Mouse (Mus musculus): ENCODE results near the gene Etaa1.

DNA sequence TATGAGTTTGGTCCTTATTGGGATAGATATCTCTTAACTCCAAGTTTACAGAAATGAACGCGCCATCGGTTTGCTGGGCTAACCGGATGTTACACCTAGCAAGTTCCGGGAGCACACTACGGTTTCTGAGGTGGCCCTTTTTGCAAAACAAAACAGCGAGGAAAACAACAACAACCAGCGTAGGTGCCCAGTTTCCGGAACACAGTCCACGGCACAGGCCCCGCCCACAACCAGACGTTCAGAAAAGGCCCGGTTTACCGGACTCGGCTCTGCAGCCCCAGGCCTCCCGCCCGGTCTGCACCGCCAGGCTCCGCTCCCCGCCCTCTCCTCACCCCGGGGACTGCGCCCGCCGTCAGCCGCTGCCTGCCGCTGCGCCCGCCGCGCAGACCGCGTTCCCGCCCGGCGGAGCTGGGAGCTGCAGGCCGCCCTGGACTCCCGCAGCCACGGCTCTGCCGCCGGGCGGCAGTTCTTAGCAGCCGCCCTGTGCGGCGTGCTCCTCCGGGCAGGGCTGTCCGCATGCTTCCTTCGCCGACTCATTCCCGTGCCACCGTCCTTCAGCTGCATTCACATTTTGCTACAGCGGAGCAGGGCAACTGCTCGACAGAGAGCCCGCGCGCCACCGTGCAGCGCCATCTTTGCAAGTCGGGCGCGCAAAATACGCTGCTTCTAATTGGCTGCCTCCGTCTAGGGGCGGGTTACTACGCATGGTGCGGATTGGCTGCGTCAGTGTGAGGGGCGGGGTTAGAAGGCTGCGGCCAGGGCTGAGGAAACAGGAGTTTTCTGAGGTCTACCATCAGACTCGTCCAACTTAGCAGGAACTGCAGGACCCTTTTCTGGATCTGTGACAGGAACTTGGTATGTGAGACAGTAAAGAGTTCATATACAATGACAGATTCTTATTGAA is at the start of gene Etaa1:
- TF ChIP-seq CTCF (IDR thresholded peaks at IDR 0.05; ENCODE audit: control insufficient read depth, insufficient read depth, insufficient replicate concordance, low read depth, low read length) (no peak), POLR2A (IDR thresholded peaks at IDR 0.05; ENCODE audit: control insufficient read depth, low read depth, low read length) (peak; percentile 83)
